Mouse (Mus musculus) neural tube, embryonic 11.5 days (tissue): Measurements from ENCODE around the gene Olfr1098. TPM values are rescaled to one million over a fixed set of nuclear protein-coding genes. Genes with fewer than 3 reads are reported as not detected.

Experiments used
- ATAC-seq: fragments of 200-750 bp; cut with Nextera tagmentation; 2 replicates; pipeline ENCODE4 v1.8.0; 2017; ENCODE audit warnings: moderate number of reproducible peaks, mild to moderate bottlenecking, moderate TSS enrichment, moderate library complexity; ENCODE audit not compliant: insufficient read depth, low FRiP score, low TSS enrichment
- DNase-seq: peaks from one replicate; pipeline ENCODE4 v3.0.0-alpha.2; 2015; ENCODE audit warnings: low spot score
- H3K27ac ChIP-seq: fragments of 300-500 bp; sonication (generic); 2 replicates; pipeline ENCODE4 v1.5.1; 2014; ENCODE audit warnings: low read depth, mild to moderate bottlenecking, low read length
- H3K27me3 ChIP-seq: fragments of 300-500 bp; sonication (generic); 2 replicates; pipeline ENCODE4 v1.6.1; 2014; ENCODE audit warnings: mild to moderate bottlenecking, low read length, mixed read lengths; ENCODE audit not compliant: control insufficient read depth, insufficient read depth
- H3K36me3 ChIP-seq: fragments of 300-500 bp; sonication (generic); 2 replicates; pipeline ENCODE4 v1.6.1; 2014; ENCODE audit warnings: mild to moderate bottlenecking, low read length, moderate library complexity, mixed read lengths; ENCODE audit not compliant: control insufficient read depth, insufficient read depth
- H3K4me1 ChIP-seq: fragments of 300-500 bp; sonication (generic); 2 replicates; pipeline ENCODE4 v1.6.1; 2014; ENCODE audit warnings: low read length, mixed read lengths; ENCODE audit not compliant: control insufficient read depth, insufficient read depth
- H3K4me2 ChIP-seq: fragments of 300-500 bp; sonication (generic); 2 replicates; pipeline ENCODE4 v1.6.1; 2014; ENCODE audit warnings: low read depth, mild to moderate bottlenecking, moderate library complexity
- H3K4me3 ChIP-seq: fragments of 300-500 bp; sonication (generic); 2 replicates; pipeline ENCODE4 v1.5.1; 2014; ENCODE audit warnings: low read depth, low read length
- H3K9ac ChIP-seq: fragments of 300-500 bp; sonication (generic); 2 replicates; pipeline ENCODE4 v1.6.1; 2014; ENCODE audit warnings: mild to moderate bottlenecking, low read length
- H3K9me3 ChIP-seq: fragments of 300-500 bp; sonication (generic); 2 replicates; pipeline ENCODE4 v1.6.1; 2016; ENCODE audit warnings: low read length; ENCODE audit not compliant: control insufficient read depth
- WGBS: fragments of 180-500 bp; shearing (Covaris S2); extraction: QIAGEN DNeasy Blood & Tissue Kit; methylation state at CpG from one replicate; pipeline ENCODE4 v1.1.7; 2014; 5-methylcytosine and 5-hydroxymethylcytosine counted together
- polyA plus RNA-seq: library from polyadenylated mRNA; unstranded; fragments of >200 nt; fragmentation: Nextera tagmentation; extraction: Ambion mirVana; gene quantifications from 2 replicates; pipeline ENCODE4 v1.2.1, GENCODE M21; 2014

Olfr1098 gene
- not detected in 2 replicates for polyA plus RNA-seq

GRCm38 (mm10) chr2:86924445-86924844 lies at the start of gene Olfr1098:
Olfr1098 (minus strand) TSS chr2:86924545.
- 90% methylated on average over 1 of the region's 1 CpGs for WGBS
- no peaks in the 10 kb centered on the region for H3K4me1 ChIP-seq

GRCm38 (mm10) chr2:86960593-86960992 lies 36.2 kb upstream of the Olfr1098 start, which contains the start of gene Olfr1099:
Olfr1099 (minus strand) TSS chr2:86960693.
- H3K27me3 ChIP-seq: no peaks in the 10 kb centered on the region
- no peaks in the 10 kb centered on the region for H3K36me3 ChIP-seq
- no peak within 1 kb of the TSS for H3K4me3 ChIP-seq
- H3K9ac ChIP-seq: no peak within 1 kb of the TSS
- no peaks in the 10 kb centered on the region for H3K4me1 ChIP-seq
- no peak for DNase-seq
- H3K4me2 ChIP-seq: no peak within 1 kb of the TSS
- WGBS: 83% methylated on average over 1 of the region's 1 CpGs
- H3K27ac ChIP-seq: no peak within 1 kb of the TSS
- no peak for ATAC-seq
- H3K9me3 ChIP-seq: no peaks in the 10 kb centered on the region

More at GRCm38 (mm10) chr2:86924445-86924844, at the start of gene Olfr1098:
- H3K27me3 ChIP-seq: no peaks in the 10 kb centered on the region
- H3K4me2 ChIP-seq: no peak within 1 kb of the TSS
- ATAC-seq: no peak
- H3K4me3 ChIP-seq: no peak within 1 kb of the TSS
- no peak for DNase-seq
- H3K9ac ChIP-seq: no peak within 1 kb of the TSS
- no peaks in the 10 kb centered on the region for H3K9me3 ChIP-seq
- no peak within 1 kb of the TSS for H3K27ac ChIP-seq
- H3K36me3 ChIP-seq: no peaks in the 10 kb centered on the region

GRCm38 (mm10) chr2:86926557-86926956 lies 2.2 kb upstream of the Olfr1098 start:
- DNase-seq: no peak
- H3K27ac ChIP-seq: no peak overlapping the region
- H3K9ac ChIP-seq: no peak overlapping the region
- H3K36me3 ChIP-seq: no peaks in the 10 kb centered on the region
- no peak for ATAC-seq
- H3K9me3 ChIP-seq: no peaks in the 10 kb centered on the region
- H3K4me1 ChIP-seq: no peaks in the 10 kb centered on the region
- H3K27me3 ChIP-seq: no peaks in the 10 kb centered on the region
- H3K4me2 ChIP-seq: no peak overlapping the region
- no peak overlapping the region for H3K4me3 ChIP-seq

GRCm38 (mm10) chr2:86905647-86906046 lies 18.7 kb downstream of the Olfr1098 start:
- H3K9me3 ChIP-seq: no peaks in the 10 kb centered on the region
- H3K9ac ChIP-seq: no peak overlapping the region
- no peaks in the 10 kb centered on the region for H3K4me1 ChIP-seq
- DNase-seq (no peak), ATAC-seq (no peak)
- H3K4me2 ChIP-seq: no peak overlapping the region
- no peaks in the 10 kb centered on the region for H3K27me3 ChIP-seq
- H3K36me3 ChIP-seq: no peaks in the 10 kb centered on the region
- H3K27ac ChIP-seq: no peak overlapping the region
- 86% methylated on average over 2 of the region's 2 CpGs for WGBS
- no peak overlapping the region for H3K4me3 ChIP-seq

- Histone ChIP-seq H3K4me2 (no peak within 1 kb of the TSS), H3K36me3 (no peaks in the 10 kb centered on the region)
These were observed 32.2 kb downstream of the Olfr1098 start, which contains the start of gene Olfr1097 for GRCm38 (mm10) chr2:86892116-86892515. Olfr1097 (minus strand) TSS chr2:86892216.

GRCm38 (mm10) chr2:86874702-86875101 lies 49.6 kb downstream of the Olfr1098 start, which contains the start of gene Gm13723:
Gm13723 (minus strand) TSS chr2:86874802.
- Histone ChIP-seq H3K4me2 (no peak within 1 kb of the TSS), H3K4me1 (no peaks in the 10 kb centered on the region), H3K4me3 (no peak within 1 kb of the TSS), H3K9me3 (no peaks in the 10 kb centered on the region), H3K36me3 (no peaks in the 10 kb centered on the region), H3K27ac (no peak within 1 kb of the TSS), H3K27me3 (no peaks in the 10 kb centered on the region), H3K9ac (no peak within 1 kb of the TSS)
- ATAC-seq: no peak
- no peak for DNase-seq
- WGBS: 56% methylated on average over 1 of the region's 1 CpGs

More at GRCm38 (mm10) chr2:86892116-86892515, 32.2 kb downstream of the Olfr1098 start, which contains the start of gene Olfr1097:
- Histone ChIP-seq H3K27ac (no peak within 1 kb of the TSS), H3K9ac (no peak within 1 kb of the TSS), H3K4me1 (no peaks in the 10 kb centered on the region), H3K9me3 (no peaks in the 10 kb centered on the region), H3K4me3 (no peak within 1 kb of the TSS), H3K27me3 (no peaks in the 10 kb centered on the region)
- no peak for DNase-seq
- ATAC-seq: no peak
- 94% methylated on average over 1 of the region's 1 CpGs for WGBS

Other genes starting within 250 kb of the Olfr1098 start
- not detected in 2 replicates for gene Olfr1086, start 244.5 kb downstream of the Olfr1098 start, polyA plus RNA-seq
- not detected in 2 replicates for gene Olfr1087, start 226.2 kb downstream of the Olfr1098 start, polyA plus RNA-seq
- not detected in 2 replicates for gene Olfr1089, start 190.8 kb downstream of the Olfr1098 start, polyA plus RNA-seq
- not detected in 2 replicates for gene Olfr1090, start 165.6 kb downstream of the Olfr1098 start, polyA plus RNA-seq
- not detected in 2 replicates for gene Olfr1093, start 142.1 kb downstream of the Olfr1098 start, polyA plus RNA-seq
- gene Olfr141, start 114.5 kb downstream of the Olfr1098 start, polyA plus RNA-seq: not detected in 2 replicates
- not detected in 2 replicates for gene Olfr1094, start 99.9 kb downstream of the Olfr1098 start, polyA plus RNA-seq
- not detected in 2 replicates for gene Olfr1095, start 72.8 kb downstream of the Olfr1098 start, polyA plus RNA-seq
- gene Gm13723, start 49.7 kb downstream of the Olfr1098 start, polyA plus RNA-seq: not detected in 2 replicates
- gene Olfr1097, start 32.3 kb downstream of the Olfr1098 start, polyA plus RNA-seq: not detected in 2 replicates
- gene Olfr1099, start 36.1 kb upstream of the Olfr1098 start, polyA plus RNA-seq: not detected in 2 replicates
- not detected in 2 replicates for gene Olfr1100, start 55.4 kb upstream of the Olfr1098 start, polyA plus RNA-seq
- gene Olfr1101, start 66.7 kb upstream of the Olfr1098 start, polyA plus RNA-seq: not detected in 2 replicates
- not detected in 2 replicates for gene Olfr1102, start 73.9 kb upstream of the Olfr1098 start, polyA plus RNA-seq
- gene Olfr1104, start 102.5 kb upstream of the Olfr1098 start, polyA plus RNA-seq: not detected in 2 replicates
- gene Olfr1105, start 112.0 kb upstream of the Olfr1098 start, polyA plus RNA-seq: not detected in 2 replicates
- not detected in 2 replicates for gene Olfr1106, start 127.7 kb upstream of the Olfr1098 start, polyA plus RNA-seq
- gene Olfr1107, start 151.3 kb upstream of the Olfr1098 start, polyA plus RNA-seq: not detected in 2 replicates
- gene Olfr1109, start 171.5 kb upstream of the Olfr1098 start, polyA plus RNA-seq: not detected in 2 replicates
- gene Olfr259, start 190.0 kb upstream of the Olfr1098 start, polyA plus RNA-seq: not detected in 2 replicates
- gene Olfr1110, start 215.8 kb upstream of the Olfr1098 start, polyA plus RNA-seq: not detected in 2 replicates
- not detected in 2 replicates for gene Olfr1111, start 228.1 kb upstream of the Olfr1098 start, polyA plus RNA-seq